Mouse (Mus musculus) mesoderm, embryonic 11.5 days (tissue): Measurements from ENCODE around the gene Gm3854.
A peak's percentile ranks its signal among the peaks of the same experiment; 100 is the strongest.

ENCODE experiments used
- DNase-seq: peaks from one replicate; pipeline ENCODE4 v3.0.0-alpha.2; 2012; ENCODE audit warnings: low read depth, low spot score

Gene Gm3854

DNA sequence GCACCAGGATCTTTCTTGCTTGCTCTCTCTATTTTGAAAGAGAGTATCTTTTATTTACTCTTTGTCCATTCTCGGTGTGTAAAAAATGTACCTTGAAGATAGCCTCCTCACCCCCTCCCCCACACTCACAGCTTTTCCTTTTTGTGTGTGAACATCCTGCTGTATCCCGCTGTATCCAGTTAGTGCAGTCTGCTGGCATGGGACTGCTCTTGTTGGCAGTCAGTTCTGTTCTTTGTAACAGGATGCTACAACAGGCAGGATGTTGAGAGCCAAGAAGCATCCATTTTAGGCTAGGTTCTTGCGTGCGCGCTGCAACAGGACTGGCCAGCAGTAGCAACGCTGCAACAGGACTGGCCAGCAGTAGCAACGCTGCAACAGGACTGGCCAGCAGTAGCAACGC, 43.4 kb downstream of the Gm3854 start:
- no peak for DNase-seq

DNA sequence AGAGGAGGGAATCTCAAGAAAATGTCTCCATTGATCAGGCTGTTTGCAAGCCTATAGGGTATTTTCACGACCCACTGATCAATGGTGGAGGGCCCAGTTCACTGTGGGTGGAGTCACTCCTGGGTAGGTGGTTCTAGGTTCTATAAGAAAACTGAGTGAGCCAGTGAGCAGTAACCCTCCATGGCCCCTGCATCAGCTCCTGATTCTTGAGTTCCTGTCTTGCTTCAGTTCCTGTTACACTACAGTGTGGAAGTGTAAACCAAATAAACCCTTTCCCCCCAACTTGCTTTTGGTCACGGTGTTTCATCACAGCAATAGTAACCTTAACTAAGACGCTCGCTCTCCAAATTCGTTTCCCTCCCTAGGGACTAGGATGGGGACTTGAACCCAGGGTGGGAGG, 45.4 kb downstream of the Gm3854 start:
- DNase-seq: no peak

DNA sequence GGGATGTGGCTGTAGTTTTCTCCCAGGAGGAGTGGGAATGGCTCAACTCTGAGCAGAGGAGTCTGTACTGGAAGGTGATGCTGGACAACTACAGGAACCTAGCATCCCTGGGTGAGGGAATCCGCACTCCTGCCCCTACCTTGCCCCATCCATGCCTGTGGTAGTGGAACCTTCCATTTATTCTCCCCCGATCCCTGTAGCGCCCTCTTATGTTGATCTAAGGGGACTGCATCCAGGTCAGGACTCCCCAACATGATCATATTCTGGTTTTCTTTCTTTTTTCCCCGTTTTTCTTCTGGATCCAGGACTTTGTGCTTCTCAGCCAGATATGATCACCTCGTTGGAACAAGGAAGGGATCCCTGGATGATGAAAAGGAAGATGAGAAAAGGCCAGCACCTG, 45.9 kb downstream of the Gm3854 start:
- no peak for DNase-seq

DNA sequence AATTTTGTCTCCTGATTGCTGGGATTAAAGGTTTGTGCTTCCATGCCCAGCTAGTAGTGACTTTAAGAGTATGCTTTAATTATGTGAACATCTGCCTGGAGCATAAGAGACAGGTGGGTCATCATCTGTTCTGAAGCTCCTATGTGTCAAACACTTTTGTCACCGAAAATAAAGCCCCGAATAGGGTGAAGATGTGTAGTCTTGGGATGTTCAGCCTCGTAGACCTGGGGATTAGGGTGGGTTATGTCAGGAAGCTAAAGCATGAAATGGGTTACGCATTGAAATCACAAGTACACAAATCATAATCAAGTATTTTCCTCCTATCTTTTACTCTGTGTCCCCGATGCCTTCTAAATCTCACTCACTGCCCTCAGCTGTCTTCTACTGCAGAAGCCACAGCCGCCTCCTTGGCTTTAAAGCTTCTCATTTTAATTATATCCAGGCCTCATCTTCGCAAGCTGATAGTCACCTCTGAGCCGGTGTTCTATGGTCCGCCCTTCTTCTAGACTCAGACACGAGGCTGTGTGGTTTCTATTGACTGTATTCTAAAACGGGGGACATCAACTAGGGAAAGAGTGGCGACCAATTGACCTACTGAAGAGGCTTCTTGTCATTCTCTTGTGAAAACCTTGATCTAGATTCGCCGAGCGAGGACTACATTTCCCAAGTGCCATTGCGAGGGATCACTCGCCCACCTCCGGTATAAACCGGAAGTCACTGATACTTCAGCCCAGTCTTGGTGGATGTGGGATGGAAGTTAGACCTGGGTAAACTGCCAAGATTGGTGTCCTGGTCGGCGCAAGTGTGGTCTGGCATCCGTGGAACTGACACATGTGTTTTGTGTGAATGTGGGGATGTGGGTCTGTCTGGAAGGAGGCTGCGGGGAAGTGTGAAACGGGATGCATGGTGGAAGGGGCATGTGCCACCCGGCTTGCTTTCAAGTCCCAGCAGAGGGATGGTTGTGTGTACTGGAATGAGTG, 54.7 kb downstream of the Gm3854 start, which contains the start of gene Smim17:
Gene Smim17 (plus strand): TSS at position 720 of the 980 bp plus-strand sequence.
- DNase-seq: peak; percentile 56
